Mouse (Mus musculus): Measurements from ENCODE around the gene Taok1.

Gene Taok1

DNA sequence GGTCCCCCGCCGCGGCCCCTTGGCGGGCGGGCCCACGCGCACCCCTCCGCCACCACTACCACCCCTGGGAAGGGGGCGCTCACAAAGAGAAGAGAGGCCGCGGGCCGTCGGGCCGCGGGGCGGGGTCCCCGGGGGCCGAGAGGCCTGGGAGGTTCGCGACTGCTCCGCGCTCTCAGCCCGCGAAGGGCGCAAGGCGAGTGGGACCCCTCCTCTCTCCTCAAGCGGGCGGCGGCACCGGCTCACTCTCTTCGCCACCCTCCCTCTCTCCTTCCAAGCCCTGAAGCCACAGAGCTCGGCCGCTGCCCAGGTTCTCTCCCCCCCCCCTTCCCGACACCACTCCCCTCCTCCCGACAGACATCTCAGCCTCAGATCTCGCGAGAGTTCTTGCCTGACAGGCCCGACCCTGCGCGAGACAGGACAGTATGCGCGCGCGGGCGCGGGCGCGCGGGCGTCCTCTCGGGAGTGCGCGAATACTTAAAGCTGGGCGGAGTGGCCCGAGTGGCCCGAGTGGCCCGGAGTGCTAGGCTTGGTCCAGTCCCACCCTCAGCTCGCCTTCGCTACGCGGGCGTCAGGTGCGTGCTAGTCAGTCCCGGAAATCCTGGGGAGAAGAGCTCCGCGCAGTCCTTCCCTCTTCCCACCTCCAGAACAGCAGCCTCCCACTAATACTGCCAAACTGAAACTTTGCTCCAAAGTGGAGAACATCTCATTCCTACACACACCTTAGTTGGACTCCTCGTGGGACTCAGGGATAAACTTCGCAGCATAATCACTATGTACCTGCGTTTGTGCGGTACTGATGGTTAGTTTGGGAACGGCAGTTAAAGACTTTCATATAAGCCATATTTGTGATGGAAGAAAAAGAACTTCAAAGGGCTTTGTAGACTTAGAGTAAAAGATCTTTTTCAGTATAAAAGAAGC is at the start of gene Taok1:
Gene Taok1, minus strand, starts transcription at position 278 of the 918 bp plus-strand sequence.
- peak; percentile 98 for DNase-seq (ENCODE audit: low read depth, low spot score)

DNA sequence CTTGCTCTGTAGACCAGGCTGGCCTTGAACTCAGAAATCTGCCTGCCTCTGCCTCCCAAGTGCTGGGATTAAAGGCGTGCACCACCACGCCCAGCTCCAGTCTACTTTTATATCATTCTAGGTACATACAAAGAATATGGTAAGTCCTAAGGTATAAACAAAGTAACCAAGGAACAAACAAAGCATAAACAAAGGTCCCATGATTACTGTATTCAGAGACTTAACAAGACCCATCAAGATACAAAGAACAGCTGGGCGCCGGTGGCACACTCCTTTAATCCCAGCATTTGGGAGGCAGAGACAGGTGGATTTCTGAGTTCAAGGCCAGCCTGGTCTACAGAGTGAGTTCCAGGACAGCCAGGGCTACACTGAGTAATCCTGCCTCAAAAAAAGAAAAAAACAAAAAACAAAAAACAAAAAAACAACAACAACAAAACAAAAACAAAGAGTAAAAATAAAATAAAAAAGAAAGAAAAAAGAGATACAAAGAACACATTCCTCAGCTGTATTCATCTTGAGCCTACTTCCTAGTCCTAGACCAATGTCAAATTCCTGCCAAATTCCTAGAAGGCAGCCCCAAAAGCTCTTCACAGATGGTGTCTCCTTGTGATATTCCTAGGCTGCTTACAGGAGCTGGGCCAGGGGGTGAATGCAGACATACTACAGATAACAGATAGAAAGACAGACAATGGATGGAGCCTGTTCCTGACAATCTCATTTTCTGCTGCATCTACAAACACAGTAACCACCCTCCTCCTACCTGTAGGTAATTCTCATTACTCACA is 46.0 kb upstream of the Taok1 start:
- peak; percentile 80 for DNase-seq (ENCODE audit: low read depth, low spot score)

DNA sequence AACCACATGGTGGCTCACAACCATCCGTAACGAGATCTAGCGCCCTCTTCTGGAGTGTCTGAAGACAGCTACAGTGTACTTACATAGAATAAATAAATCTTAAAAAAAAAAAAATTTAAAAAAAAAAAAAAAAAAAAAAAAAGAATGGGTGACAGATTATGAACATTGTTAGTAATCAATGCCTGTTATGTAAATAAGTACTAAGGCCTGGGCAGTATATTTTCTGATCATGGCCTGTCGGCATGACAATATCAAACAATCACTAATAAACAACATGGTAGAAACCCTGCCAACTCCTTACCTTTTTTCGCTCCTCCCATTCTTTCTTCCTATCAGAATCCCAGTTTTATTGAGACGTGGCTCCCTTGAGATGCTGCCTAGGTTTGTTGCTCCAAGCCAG is 44.9 kb upstream of the Taok1 start:
- DNase-seq (ENCODE audit: low read depth, low spot score), result no peak

DNA sequence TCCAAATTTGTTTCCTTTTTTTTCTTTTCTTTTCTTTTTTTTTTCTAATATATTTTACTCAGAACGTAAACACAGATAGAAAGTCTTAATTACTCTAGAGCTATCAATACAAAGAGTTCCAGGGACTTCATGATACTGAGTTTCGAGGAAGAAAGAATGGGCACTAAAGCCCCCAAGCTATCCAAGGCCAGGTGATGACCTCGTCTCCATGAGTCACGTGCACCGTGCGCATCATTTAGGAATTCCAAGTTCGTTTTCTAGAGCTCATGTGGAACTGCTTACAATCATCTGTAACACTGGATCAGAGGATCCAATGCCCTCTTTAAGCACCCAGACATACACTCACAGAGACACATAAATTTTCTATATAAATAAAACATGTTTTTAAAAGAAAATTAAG is 41.3 kb upstream of the Taok1 start:
- DNase-seq (ENCODE audit: low read depth, low spot score), result no peak

DNA sequence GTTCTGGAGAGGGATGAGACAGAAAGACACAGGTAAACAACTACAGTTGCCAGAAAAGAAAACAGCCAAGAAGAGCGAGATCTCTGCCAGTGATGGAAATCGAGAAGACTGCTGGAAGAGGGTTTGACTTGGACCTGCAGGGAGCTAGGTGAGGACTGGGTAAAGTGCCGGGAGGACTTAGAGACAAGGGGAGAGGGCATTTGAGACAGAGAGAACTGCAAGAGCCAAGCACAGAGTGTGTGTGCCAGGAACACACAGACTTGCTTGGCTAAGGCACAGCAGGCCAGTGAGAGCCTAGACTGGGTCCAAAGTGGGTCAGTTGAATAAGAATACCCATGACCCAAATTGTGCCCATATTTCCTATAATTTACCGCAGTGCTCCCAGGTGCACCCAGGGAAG is 37.9 kb upstream of the Taok1 start:
- no peak for DNase-seq (ENCODE audit: low read depth, low spot score)

DNA sequence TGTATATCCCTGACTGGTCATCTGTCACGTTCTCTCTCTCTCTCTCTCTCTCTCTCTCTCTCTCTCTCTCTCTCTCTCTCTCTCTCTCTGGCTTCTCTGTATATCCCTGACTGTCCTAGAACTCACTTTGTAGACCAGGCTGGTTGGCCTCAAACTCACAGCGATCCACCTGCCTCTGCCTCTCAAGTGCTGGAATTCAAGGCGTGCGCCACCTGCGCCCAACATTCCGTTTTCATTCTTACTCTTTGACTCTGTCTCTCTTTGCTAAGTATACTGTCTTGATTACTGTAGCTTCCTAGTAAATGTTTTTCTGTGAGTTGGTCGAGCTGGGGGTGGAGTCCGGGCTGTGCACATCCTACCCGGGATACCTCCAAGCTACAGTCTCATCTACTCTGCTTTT is 33.8 kb upstream of the Taok1 start:
- DNase-seq (ENCODE audit: low read depth, low spot score), result no peak

DNA sequence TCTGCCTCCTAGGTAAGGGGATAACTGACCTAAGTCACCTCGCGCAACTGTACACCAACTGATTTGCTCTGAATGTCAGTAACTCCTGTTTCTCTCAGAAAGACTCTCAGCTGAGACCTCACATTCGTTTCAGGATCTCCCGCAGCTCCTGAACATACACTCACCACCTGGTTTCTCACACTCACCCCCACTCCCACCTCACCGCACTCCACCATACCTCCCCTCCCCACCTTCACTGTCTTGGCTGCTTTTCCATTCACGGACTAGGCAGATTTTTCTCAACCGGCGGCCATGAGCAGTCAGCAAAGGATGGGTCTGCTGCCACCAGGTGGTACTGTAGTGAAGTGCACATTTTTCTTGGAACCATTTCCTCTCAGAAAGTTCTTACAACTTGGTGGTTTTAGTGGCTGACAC is 22.6 kb upstream of the Taok1 start:
- peak; percentile 86 for DNase-seq (ENCODE audit: low read depth, low spot score)

DNA sequence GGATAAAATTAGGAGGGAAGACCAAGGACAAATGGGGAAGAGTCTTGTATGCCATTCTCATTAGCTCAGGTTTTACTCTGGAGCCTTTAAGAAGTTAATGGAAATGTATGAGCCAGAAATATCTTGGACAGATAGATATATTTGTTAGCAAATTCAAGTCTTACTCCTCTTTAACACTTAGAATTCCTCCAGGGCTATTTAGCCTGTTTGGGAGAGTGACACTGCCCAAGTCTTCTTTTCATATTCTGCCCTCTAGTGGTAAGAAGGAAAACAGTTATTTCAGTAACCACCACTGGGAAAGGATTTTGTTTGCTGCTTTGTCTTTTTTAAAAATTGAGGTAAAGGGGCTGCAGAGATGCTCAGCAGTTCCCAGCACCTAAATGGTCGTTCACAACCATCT is 21.9 kb upstream of the Taok1 start:
- peak; percentile 70 for DNase-seq (ENCODE audit: low read depth, low spot score)

GRCm38 (mm10) chr11:77626596-77627535 is 19.3 kb upstream of the Taok1 start:
- DNase-seq (ENCODE audit: low read depth, low spot score), result no peak

- no peak for DNase-seq (ENCODE audit: low read depth, low spot score)
These were observed 17.6 kb upstream of the Taok1 start for GRCm38 (mm10) chr11:77625061-77625855.

GRCm38 (mm10) chr11:77624441-77625060 is 16.9 kb upstream of the Taok1 start:
- DNase-seq (ENCODE audit: low read depth, low spot score), result peak; percentile 42

- no peak for DNase-seq (ENCODE audit: low read depth, low spot score)
These were observed 16.4 kb upstream of the Taok1 start for GRCm38 (mm10) chr11:77624002-77624401.

DNA sequence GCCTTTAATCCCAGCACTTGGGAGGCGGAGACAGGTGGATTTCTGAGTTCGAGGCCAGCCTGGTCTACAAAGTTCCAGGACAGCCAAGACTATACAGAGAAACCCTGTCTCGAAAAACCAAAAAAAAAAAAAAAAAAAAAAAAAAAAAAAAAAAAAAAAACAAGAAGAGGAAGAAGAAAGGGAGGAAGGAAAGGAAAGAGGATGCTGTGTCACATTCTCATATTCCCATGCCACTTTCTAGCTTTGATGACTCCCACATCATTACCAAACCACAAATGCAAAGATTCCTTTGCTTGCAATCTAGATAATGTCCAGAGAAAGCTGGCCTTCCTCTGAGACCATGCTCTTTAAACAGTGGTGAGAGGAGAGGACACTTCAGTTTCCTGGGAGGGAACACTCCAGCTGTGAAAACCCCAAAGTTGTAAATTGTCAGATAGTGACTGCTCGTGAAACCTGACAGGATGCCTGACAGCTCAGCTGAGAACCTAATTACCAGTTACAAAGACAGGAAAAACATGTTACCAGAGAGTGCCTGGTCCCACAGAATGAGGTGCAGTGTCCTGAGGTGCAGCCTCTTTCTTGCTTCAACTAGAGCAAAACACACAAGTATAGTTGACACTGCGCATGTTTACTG is 14.4 kb upstream of the Taok1 start:
- no peak for DNase-seq (ENCODE audit: low read depth, low spot score)

GRCm38 (mm10) chr11:77615084-77615624 is 7.5 kb upstream of the Taok1 start:
- DNase-seq (ENCODE audit: low read depth, low spot score), result no peak

DNA sequence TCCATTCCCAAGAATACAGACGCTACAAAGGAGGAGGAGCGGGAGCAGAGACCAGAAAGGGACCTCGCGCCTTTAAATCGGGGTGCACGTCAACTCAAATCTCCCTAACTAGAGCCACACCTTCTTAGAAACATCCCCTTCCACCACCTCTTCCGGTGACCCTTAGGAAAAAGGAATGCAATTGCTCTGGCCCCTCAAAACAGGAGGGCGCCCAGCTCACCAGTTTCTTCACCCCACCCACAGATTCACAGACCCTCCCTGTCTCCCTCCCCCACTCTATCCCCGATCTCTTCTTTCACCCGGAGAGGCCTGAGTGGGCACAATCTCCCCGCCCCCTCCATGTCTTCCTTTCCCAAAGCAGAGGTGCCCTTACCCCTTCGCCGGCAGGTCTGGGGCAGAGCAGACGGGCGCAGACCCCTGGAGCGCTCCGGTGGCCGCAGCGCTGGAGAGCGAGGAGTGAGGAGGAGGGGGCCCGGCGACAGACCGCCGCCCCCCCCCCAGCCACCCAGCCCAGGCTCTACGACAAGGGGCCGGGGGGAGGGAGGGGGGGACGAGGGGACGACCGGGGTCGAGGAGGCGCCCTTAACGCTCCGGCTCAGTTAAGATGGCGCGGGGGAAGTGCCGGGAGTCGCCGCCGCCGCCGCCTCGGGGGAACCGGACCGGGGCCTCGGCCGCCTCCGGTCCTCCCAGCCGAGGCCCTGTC is 629 bp downstream of the Taok1 start:
- peak; percentile 90 for DNase-seq (ENCODE audit: low read depth, low spot score)

GRCm38 (mm10) chr11:77606469-77606834 is 1.2 kb downstream of the Taok1 start:
- DNase-seq (ENCODE audit: low read depth, low spot score), result no peak

DNA sequence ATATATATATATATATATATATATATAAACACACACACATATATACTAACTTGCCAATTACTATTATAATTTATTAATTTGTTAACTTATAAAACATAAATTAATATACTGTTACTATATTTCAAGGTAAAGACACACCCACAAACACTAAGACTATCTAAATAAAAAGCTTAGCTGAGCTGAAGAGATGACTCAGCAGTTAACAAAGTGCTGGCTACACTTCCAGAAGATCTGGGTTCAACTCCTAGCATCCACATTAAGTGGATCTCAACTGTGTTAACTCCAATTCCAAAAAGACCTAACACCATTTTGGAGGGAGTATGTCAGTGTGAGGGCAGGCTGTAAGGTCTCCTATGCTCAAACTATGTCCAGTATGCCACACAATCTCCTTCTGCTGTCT is 10.3 kb downstream of the Taok1 start:
- no peak for DNase-seq (ENCODE audit: low read depth, low spot score)

- DNase-seq (ENCODE audit: low read depth, low spot score), result no peak
These were observed 16.2 kb downstream of the Taok1 start for GRCm38 (mm10) chr11:77591388-77591787.

- DNase-seq (ENCODE audit: low read depth, low spot score), result no peak
These were observed 16.8 kb downstream of the Taok1 start for GRCm38 (mm10) chr11:77590801-77591200.

Data from ES-CJ7 (cell line).